Mouse (Mus musculus) embryo, embryonic 11.5 days (tissue): ENCODE data around the gene Prr3.
"Not testable (repeated sequence)": the region's sequence is repeated elsewhere in the genome, so short reads cannot be mapped to it uniquely, and the experiment has no call there.

ENCODE experiments used
- DNase-seq: peaks from one replicate; pipeline ENCODE4 v3.0.0-alpha.2; 2012; ENCODE audit warnings: low read depth, low spot score

Prr3 gene

GRCm38 (mm10) chr17:35979401-35980362 is at the start of gene Prr3, which contains the start of gene Gnl1:
Gene Prr3 (minus strand): TSS chr17:35980236.
Gene Gnl1 (plus strand): TSS chr17:35979851.
- DNase-seq = peak; percentile 88

- DNase-seq = no peak
These were observed 49.0 kb upstream of the Prr3 start for GRCm38 (mm10) chr17:36028879-36029619.

GRCm38 (mm10) chr17:36027663-36028062 is 47.6 kb upstream of the Prr3 start:
- DNase-seq = no peak

- no peak for DNase-seq
These were observed 45.9 kb upstream of the Prr3 start for GRCm38 (mm10) chr17:36025901-36026300.

- no peak for DNase-seq
These were observed 45.2 kb upstream of the Prr3 start for GRCm38 (mm10) chr17:36025197-36025596.

GRCm38 (mm10) chr17:36023710-36024654 is 43.9 kb upstream of the Prr3 start:
- DNase-seq = no peak

- DNase-seq = no peak
These were observed 42.9 kb upstream of the Prr3 start for GRCm38 (mm10) chr17:36022922-36023321.

- no peak for DNase-seq
These were observed 42.1 kb upstream of the Prr3 start for GRCm38 (mm10) chr17:36022098-36022497.

GRCm38 (mm10) chr17:36021309-36021708 is 41.3 kb upstream of the Prr3 start:
- no peak for DNase-seq

- no peak for DNase-seq
These were observed 40.4 kb upstream of the Prr3 start, which contains the start of gene H2-T24 for GRCm38 (mm10) chr17:36020191-36021073. Gene H2-T24 (minus strand): TSS chr17:36020560.

- no peak for DNase-seq
These were observed 39.5 kb upstream of the Prr3 start for GRCm38 (mm10) chr17:36019519-36019918.

GRCm38 (mm10) chr17:36018979-36019378 is 38.9 kb upstream of the Prr3 start:
- no peak for DNase-seq

- DNase-seq = no peak
These were observed 37.0 kb upstream of the Prr3 start for GRCm38 (mm10) chr17:36017046-36017445.

- no peak for DNase-seq
These were observed 34.9 kb upstream of the Prr3 start for GRCm38 (mm10) chr17:36014977-36015376.

GRCm38 (mm10) chr17:36004409-36004808 is 24.4 kb upstream of the Prr3 start:
- DNase-seq = not testable (repeated sequence)

- DNase-seq = no peak
These were observed 23.3 kb upstream of the Prr3 start for GRCm38 (mm10) chr17:36003331-36003730.

- DNase-seq = no peak
These were observed 21.9 kb upstream of the Prr3 start for GRCm38 (mm10) chr17:36001966-36002365.

GRCm38 (mm10) chr17:36001121-36001897 is 21.3 kb upstream of the Prr3 start:
- DNase-seq = no peak

- DNase-seq = no peak
These were observed 20.3 kb upstream of the Prr3 start for GRCm38 (mm10) chr17:36000349-36000748.
